Mouse (Mus musculus): ENCODE data around the gene Chrm4. TPM values are rescaled to one million over a fixed set of nuclear protein-coding genes. Genes with fewer than 3 reads are reported as not detected.

The Chrm4 gene
- 0.57 and 0.66 TPM in 2 replicates for polyA plus RNA-seq (2015; fragmentation: Nextera tagmentation; extraction: Ambion mirVana)

GRCm38 (mm10) chr2:91926949-91927348 is at the start of gene Chrm4:
Gene Chrm4, plus strand, starts transcription at chr2:91927249.
- H3K27me3 ChIP-seq (replicated peaks), result peaks cover 36% of the 10 kb centered on the region
- H3K4me3 ChIP-seq, result no peak within 1 kb of the TSS
- H3K9ac ChIP-seq, result no peak within 1 kb of the TSS
- H3K9me3 ChIP-seq, result no peaks in the 10 kb centered on the region
- H3K4me2 ChIP-seq, result no peak within 1 kb of the TSS
- peaks cover 38% of the 10 kb centered on the region for H3K4me1 ChIP-seq
- no peak within 1 kb of the TSS for H3K27ac ChIP-seq
- H3K36me3 ChIP-seq (replicated peaks), result no peaks in the 10 kb centered on the region
- no peak for ATAC-seq (replicated peaks)
- 98% methylated on average over 3 of the region's 3 CpGs for WGBS

- Histone ChIP-seq H3K27me3 (replicated peaks) (no peaks in the 10 kb centered on the region), H3K4me1 (no peaks in the 10 kb centered on the region), H3K4me2 (no peak overlapping the region), H3K9me3 (no peaks in the 10 kb centered on the region), H3K4me3 (no peak overlapping the region), H3K36me3 (replicated peaks) (no peaks in the 10 kb centered on the region), H3K27ac (no peak overlapping the region), H3K9ac (no peak overlapping the region)
- 49% methylated on average over 7 of the region's 7 CpGs for WGBS
- ATAC-seq (replicated peaks), result no peak
Measured at GRCm38 (mm10) chr2:91878387-91879180, 48.5 kb upstream of the Chrm4 start.

- Histone ChIP-seq H3K4me2 (no peak overlapping the region), H3K36me3 (replicated peaks) (peaks cover 7% of the 10 kb centered on the region; the same call in 1 of the 2 replicates), H3K27me3 (replicated peaks) (no peaks in the 10 kb centered on the region), H3K4me3 (no peak overlapping the region), H3K9me3 (no peaks in the 10 kb centered on the region), H3K27ac (no peak overlapping the region), H3K9ac (no peak overlapping the region), H3K4me1 (no peaks in the 10 kb centered on the region)
- WGBS, result 87% methylated on average over 4 of the region's 4 CpGs
- ATAC-seq (replicated peaks), result no peak
Measured at GRCm38 (mm10) chr2:91883961-91884360, 43.1 kb upstream of the Chrm4 start.

- Histone ChIP-seq H3K4me2 (no peak overlapping the region), H3K36me3 (replicated peaks) (peaks cover 7% of the 10 kb centered on the region; the same call in 1 of the 2 replicates), H3K9ac (no peak overlapping the region), H3K27ac (no peak overlapping the region), H3K27me3 (replicated peaks) (no peaks in the 10 kb centered on the region), H3K9me3 (no peaks in the 10 kb centered on the region), H3K4me3 (no peak overlapping the region), H3K4me1 (no peaks in the 10 kb centered on the region)
- WGBS, result 76% methylated on average over 4 of the region's 4 CpGs
- no peak for ATAC-seq (replicated peaks)
Measured at GRCm38 (mm10) chr2:91884616-91885015, 42.4 kb upstream of the Chrm4 start.

- ATAC-seq (replicated peaks), result no peak
- no peaks in the 10 kb centered on the region for H3K27me3 ChIP-seq (replicated peaks)
- no peaks in the 10 kb centered on the region for H3K36me3 ChIP-seq (replicated peaks)
- WGBS, result 84% methylated on average over 3 of the region's 3 CpGs
- H3K9me3 ChIP-seq, result no peaks in the 10 kb centered on the region
- no peak overlapping the region for H3K9ac ChIP-seq
- no peak overlapping the region for H3K4me2 ChIP-seq
- H3K4me3 ChIP-seq, result no peak overlapping the region
- H3K4me1 ChIP-seq, result no peaks in the 10 kb centered on the region
- H3K27ac ChIP-seq, result no peak overlapping the region
Measured at GRCm38 (mm10) chr2:91894716-91895115, 32.3 kb upstream of the Chrm4 start.

- ATAC-seq (replicated peaks), result no peak
- H3K9me3 ChIP-seq, result no peaks in the 10 kb centered on the region
- no peak overlapping the region for H3K4me2 ChIP-seq
- H3K36me3 ChIP-seq (replicated peaks), result 0 out of 2 replicates have a peak, but pooled peaks cover under 1% of the 10 kb centered on the region
- H3K27ac ChIP-seq, result no peak overlapping the region
- no peaks in the 10 kb centered on the region for H3K4me1 ChIP-seq
- H3K4me3 ChIP-seq, result no peak overlapping the region
- H3K27me3 ChIP-seq (replicated peaks), result no peaks in the 10 kb centered on the region
- 98% methylated on average over 3 of the region's 3 CpGs for WGBS
- no peak overlapping the region for H3K9ac ChIP-seq
Measured at GRCm38 (mm10) chr2:91895401-91895800, 31.6 kb upstream of the Chrm4 start.

- H3K9me3 ChIP-seq, result no peaks in the 10 kb centered on the region
- 0 out of 2 replicates have a peak, but pooled peaks cover 3% of the 10 kb centered on the region for H3K36me3 ChIP-seq (replicated peaks)
- no peak overlapping the region for H3K4me2 ChIP-seq
- no peak overlapping the region for H3K27ac ChIP-seq
- no peaks in the 10 kb centered on the region for H3K4me1 ChIP-seq
- no peak for ATAC-seq (replicated peaks)
- H3K4me3 ChIP-seq, result no peak overlapping the region
- H3K9ac ChIP-seq, result no peak overlapping the region
- H3K27me3 ChIP-seq (replicated peaks), result no peaks in the 10 kb centered on the region
Measured at GRCm38 (mm10) chr2:91897968-91898367, 29.1 kb upstream of the Chrm4 start.

GRCm38 (mm10) chr2:91899141-91899540 is 27.9 kb upstream of the Chrm4 start:
- Histone ChIP-seq H3K4me3 (no peak overlapping the region), H3K27me3 (replicated peaks) (no peaks in the 10 kb centered on the region), H3K9me3 (no peaks in the 10 kb centered on the region), H3K27ac (no peak overlapping the region), H3K36me3 (replicated peaks) (0 out of 2 replicates have a peak, but pooled peaks cover 3% of the 10 kb centered on the region), H3K4me1 (no peaks in the 10 kb centered on the region), H3K4me2 (no peak overlapping the region), H3K9ac (no peak overlapping the region)
- no peak for ATAC-seq (replicated peaks)
- 95% methylated on average over 3 of the region's 3 CpGs for WGBS

GRCm38 (mm10) chr2:91900431-91900830 is 26.6 kb upstream of the Chrm4 start:
- H3K27ac ChIP-seq, result no peak overlapping the region
- H3K4me3 ChIP-seq, result no peak overlapping the region
- 95% methylated on average over 8 of the region's 8 CpGs for WGBS
- no peaks in the 10 kb centered on the region for H3K9me3 ChIP-seq
- H3K4me1 ChIP-seq, result peaks cover 5% of the 10 kb centered on the region; the same call in 1 of the 2 replicates
- no peaks in the 10 kb centered on the region for H3K27me3 ChIP-seq (replicated peaks)
- ATAC-seq (replicated peaks), result no peak
- H3K4me2 ChIP-seq, result no peak overlapping the region
- 0 out of 2 replicates have a peak, but pooled peaks cover 3% of the 10 kb centered on the region for H3K36me3 ChIP-seq (replicated peaks)
- no peak overlapping the region for H3K9ac ChIP-seq

GRCm38 (mm10) chr2:91902336-91902735 is 24.7 kb upstream of the Chrm4 start:
- H3K36me3 ChIP-seq (replicated peaks), result 0 out of 2 replicates have a peak, but pooled peaks cover 3% of the 10 kb centered on the region
- ATAC-seq (replicated peaks), result no peak
- WGBS, result 58% methylated on average over 5 of the region's 5 CpGs
- no peaks in the 10 kb centered on the region for H3K9me3 ChIP-seq
- H3K9ac ChIP-seq, result no peak overlapping the region
- no peaks in the 10 kb centered on the region for H3K27me3 ChIP-seq (replicated peaks)
- H3K4me1 ChIP-seq, result peaks cover 5% of the 10 kb centered on the region; the same call in 1 of the 2 replicates
- H3K27ac ChIP-seq, result no peak overlapping the region
- no peak overlapping the region for H3K4me3 ChIP-seq
- no peak overlapping the region for H3K4me2 ChIP-seq

GRCm38 (mm10) chr2:91903171-91903925 is 23.7 kb upstream of the Chrm4 start:
- Histone ChIP-seq H3K4me3 (no peak overlapping the region), H3K27ac (no peak overlapping the region), H3K36me3 (replicated peaks) (0 out of 2 replicates have a peak, but pooled peaks cover 3% of the 10 kb centered on the region), H3K4me2 (no peak overlapping the region), H3K27me3 (replicated peaks) (no peaks in the 10 kb centered on the region), H3K9me3 (no peaks in the 10 kb centered on the region), H3K4me1 (peaks cover 5% of the 10 kb centered on the region; the same call in 1 of the 2 replicates), H3K9ac (no peak overlapping the region)
- ATAC-seq (replicated peaks), result no peak
- 95% methylated on average over 3 of the region's 3 CpGs for whole genome bisulfite sequencing

- Histone ChIP-seq H3K4me2 (no peak overlapping the region), H3K36me3 (replicated peaks) (0 out of 2 replicates have a peak, but pooled peaks cover 8% of the 10 kb centered on the region), H3K4me1 (peaks cover 5% of the 10 kb centered on the region; the same call in 1 of the 2 replicates), H3K9ac (no peak overlapping the region), H3K9me3 (no peaks in the 10 kb centered on the region), H3K27ac (peak overlapping the region; percentile 43), H3K4me3 (no peak overlapping the region), H3K27me3 (replicated peaks) (no peaks in the 10 kb centered on the region)
- 0 out of 2 replicates have a peak, but pooled peaks have one; percentile 39 for ATAC-seq (replicated peaks)
- WGBS, result 53% methylated on average over 5 of the region's 5 CpGs
Measured at GRCm38 (mm10) chr2:91904618-91905307, 22.3 kb upstream of the Chrm4 start.
